Mouse (Mus musculus) neural tube, embryonic 11.5 days (tissue): ENCODE results near the gene Gria2. TPM values are rescaled to one million over a fixed set of nuclear protein-coding genes. Genes with fewer than 3 reads are reported as not detected.
A peak's percentile ranks its signal among the peaks of the same experiment; 100 is the strongest.

Experiments
- ATAC-seq: fragments of 200-750 bp; cut with Nextera tagmentation; 2 replicates; pipeline ENCODE4 v1.8.0; 2017; ENCODE audit warnings: moderate number of reproducible peaks, mild to moderate bottlenecking, moderate TSS enrichment, moderate library complexity; ENCODE audit not compliant: insufficient read depth, low FRiP score, low TSS enrichment
- DNase-seq: peaks from one replicate; pipeline ENCODE4 v3.0.0-alpha.2; 2015; ENCODE audit warnings: low spot score
- H3K27ac ChIP-seq: fragments of 300-500 bp; sonication (generic); 2 replicates; pipeline ENCODE4 v1.5.1; 2014; ENCODE audit warnings: low read depth, mild to moderate bottlenecking, low read length
- H3K27me3 ChIP-seq: fragments of 300-500 bp; sonication (generic); 2 replicates; pipeline ENCODE4 v1.6.1; 2014; ENCODE audit warnings: mild to moderate bottlenecking, low read length, mixed read lengths; ENCODE audit not compliant: control insufficient read depth, insufficient read depth
- H3K36me3 ChIP-seq: fragments of 300-500 bp; sonication (generic); 2 replicates; pipeline ENCODE4 v1.6.1; 2014; ENCODE audit warnings: mild to moderate bottlenecking, low read length, moderate library complexity, mixed read lengths; ENCODE audit not compliant: control insufficient read depth, insufficient read depth
- H3K4me1 ChIP-seq: fragments of 300-500 bp; sonication (generic); 2 replicates; pipeline ENCODE4 v1.6.1; 2014; ENCODE audit warnings: low read length, mixed read lengths; ENCODE audit not compliant: control insufficient read depth, insufficient read depth
- H3K4me2 ChIP-seq: fragments of 300-500 bp; sonication (generic); 2 replicates; pipeline ENCODE4 v1.6.1; 2014; ENCODE audit warnings: low read depth, mild to moderate bottlenecking, moderate library complexity
- H3K4me3 ChIP-seq: fragments of 300-500 bp; sonication (generic); 2 replicates; pipeline ENCODE4 v1.5.1; 2014; ENCODE audit warnings: low read depth, low read length
- H3K9ac ChIP-seq: fragments of 300-500 bp; sonication (generic); 2 replicates; pipeline ENCODE4 v1.6.1; 2014; ENCODE audit warnings: mild to moderate bottlenecking, low read length
- H3K9me3 ChIP-seq: fragments of 300-500 bp; sonication (generic); 2 replicates; pipeline ENCODE4 v1.6.1; 2016; ENCODE audit warnings: low read length; ENCODE audit not compliant: control insufficient read depth
- WGBS: fragments of 180-500 bp; shearing (Covaris S2); extraction: QIAGEN DNeasy Blood & Tissue Kit; methylation state at CpG from one replicate; pipeline ENCODE4 v1.1.7; 2014; 5-methylcytosine and 5-hydroxymethylcytosine counted together
- polyA plus RNA-seq: library from polyadenylated mRNA; unstranded; fragments of >200 nt; fragmentation: Nextera tagmentation; extraction: Ambion mirVana; gene quantifications from 2 replicates; pipeline ENCODE4 v1.2.1, GENCODE M21; 2014

The Gria2 gene
- polyA plus RNA-seq, 1 experiment from 2014 or later: 19.1 TPM

- H3K27ac ChIP-seq: no peak overlapping the region
- 7% methylated on average over 1 of the region's 1 CpGs for WGBS
- no peaks in the 10 kb centered on the region for H3K9me3 ChIP-seq
- H3K4me2 ChIP-seq: no peak overlapping the region
- no peak overlapping the region for H3K4me3 ChIP-seq
- ATAC-seq (no peak), DNase-seq (peak; percentile 17)
- H3K27me3 ChIP-seq: no peaks in the 10 kb centered on the region
- no peaks in the 10 kb centered on the region for H3K4me1 ChIP-seq
- H3K9ac ChIP-seq: no peak overlapping the region
- no peaks in the 10 kb centered on the region for H3K36me3 ChIP-seq
Measured at GRCm38 (mm10) chr3:80805327-80805726, 2.7 kb upstream of the Gria2 start.

DNA sequence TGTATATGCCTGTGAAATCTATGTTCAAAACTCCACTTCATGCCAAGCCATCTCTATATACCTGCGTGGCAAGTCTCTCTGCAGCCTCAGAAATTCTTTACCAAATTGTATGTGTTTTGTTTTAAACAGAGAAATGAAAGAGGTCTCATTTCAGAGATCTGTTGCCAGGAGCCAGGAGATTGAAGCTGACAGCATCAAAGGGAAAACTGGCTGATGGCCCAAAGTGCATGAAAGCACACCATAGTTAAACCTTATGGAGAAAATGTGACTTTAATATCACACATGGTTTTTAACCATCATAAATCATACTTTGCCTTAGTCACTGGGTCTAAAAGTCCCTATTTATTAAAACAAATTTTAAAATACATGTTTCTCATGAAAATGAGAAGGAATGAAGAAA lies 1.2 kb upstream of the Gria2 start:
- no peak overlapping the region for H3K4me2 ChIP-seq
- H3K27ac ChIP-seq: no peak overlapping the region
- H3K9ac ChIP-seq: no peak overlapping the region
- no peaks in the 10 kb centered on the region for H3K36me3 ChIP-seq
- DNase-seq (no peak), ATAC-seq (no peak)
- no peaks in the 10 kb centered on the region for H3K9me3 ChIP-seq
- 73% methylated on average over 1 of the region's 1 CpGs for WGBS
- H3K4me3 ChIP-seq: no peak overlapping the region
- no peaks in the 10 kb centered on the region for H3K27me3 ChIP-seq
- H3K4me1 ChIP-seq: peaks cover 2% of the 10 kb centered on the region; the same call in 1 of the 2 replicates

- H3K4me2 ChIP-seq: peak overlapping the region; percentile 67
- DNase-seq (no peak), ATAC-seq (no peak)
- no peaks in the 10 kb centered on the region for H3K27me3 ChIP-seq
- no peaks in the 10 kb centered on the region for H3K36me3 ChIP-seq
- no peak overlapping the region; the same call in 1 of the 2 replicates for H3K27ac ChIP-seq
- H3K4me3 ChIP-seq: peak overlapping the region; percentile 43
- H3K4me1 ChIP-seq: peaks cover 2% of the 10 kb centered on the region; the same call in 1 of the 2 replicates
- 60% methylated on average over 8 of the region's 8 CpGs for WGBS
- H3K9ac ChIP-seq: peak overlapping the region; percentile 50
- H3K9me3 ChIP-seq: no peaks in the 10 kb centered on the region
Measured at GRCm38 (mm10) chr3:80803211-80803610, 576 bp upstream of the Gria2 start.

DNA sequence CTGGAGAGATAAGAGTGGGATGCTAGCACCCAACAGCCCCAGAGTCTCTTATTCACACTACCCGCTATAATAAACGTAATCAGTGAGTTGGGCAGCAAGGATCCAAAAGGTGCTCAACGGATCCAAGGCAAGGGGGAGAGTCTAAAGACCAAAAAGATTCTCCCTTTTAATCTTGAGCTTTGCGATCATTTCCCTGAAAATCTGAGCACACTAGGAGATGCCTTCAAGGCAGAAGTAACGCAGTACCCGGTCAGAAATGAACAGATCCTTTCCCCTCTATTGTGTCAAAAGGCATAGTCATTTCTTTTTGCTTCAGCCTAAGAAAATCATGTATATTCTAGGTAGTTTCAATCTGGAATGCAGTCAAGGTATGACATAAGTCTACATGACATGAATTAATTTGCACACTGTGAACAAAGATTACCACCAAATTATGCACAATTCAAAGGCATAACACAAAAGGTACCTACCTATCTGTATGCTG lies 766 bp downstream of the Gria2 start:
- H3K9ac ChIP-seq: peak overlapping the region; percentile 50
- H3K4me1 ChIP-seq: peaks cover 2% of the 10 kb centered on the region; the same call in 1 of the 2 replicates
- H3K27me3 ChIP-seq: no peaks in the 10 kb centered on the region
- 19% methylated on average over 6 of the region's 6 CpGs for WGBS
- H3K9me3 ChIP-seq: no peaks in the 10 kb centered on the region
- ATAC-seq (no peak), DNase-seq (no peak)
- peak overlapping the region; percentile 43 for H3K4me3 ChIP-seq
- no peaks in the 10 kb centered on the region for H3K36me3 ChIP-seq
- no peak overlapping the region for H3K27ac ChIP-seq
- peak overlapping the region; percentile 67 for H3K4me2 ChIP-seq

DNA sequence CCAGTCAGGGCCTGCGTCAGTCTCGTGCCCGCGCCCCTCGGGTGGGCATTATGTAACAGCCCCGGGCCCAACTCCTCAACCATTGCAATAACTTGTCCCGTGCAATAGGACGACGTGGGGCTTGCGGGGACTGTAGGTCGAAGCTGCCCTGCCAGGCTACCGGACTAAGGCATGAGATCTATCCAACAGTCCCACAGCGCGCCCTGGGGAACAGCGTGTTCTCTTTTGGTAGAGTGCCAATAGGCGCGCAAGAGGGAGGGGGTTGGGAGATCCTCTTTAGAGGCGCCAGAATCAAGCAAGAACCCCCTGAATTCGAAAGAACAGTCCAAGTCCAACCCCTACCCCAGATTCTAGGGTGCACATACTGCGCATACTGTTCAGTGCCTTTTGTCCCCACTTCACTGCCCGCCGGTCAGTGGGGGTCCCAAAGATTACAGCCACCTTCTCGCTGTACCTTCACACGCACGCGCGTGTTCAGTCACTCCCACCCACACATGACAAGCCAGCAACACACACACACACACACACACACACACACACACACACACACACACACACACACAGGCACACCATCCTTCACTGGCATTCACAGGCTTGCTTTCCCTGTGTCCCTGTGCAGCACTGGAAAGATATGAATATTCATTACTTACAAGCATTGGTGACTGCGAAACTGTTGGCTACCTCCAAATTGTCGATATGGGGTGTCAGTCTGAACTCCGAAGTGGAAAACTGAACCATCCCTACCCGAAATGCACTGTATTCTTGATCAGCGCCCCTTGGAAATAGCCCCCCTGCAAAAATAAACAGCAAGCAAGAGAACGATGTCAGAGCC lies 1.4 kb downstream of the Gria2 start:
- peak overlapping the region; percentile 67 for H3K4me2 ChIP-seq
- H3K9me3 ChIP-seq: no peaks in the 10 kb centered on the region
- H3K4me1 ChIP-seq: peaks cover 2% of the 10 kb centered on the region; the same call in 1 of the 2 replicates
- H3K9ac ChIP-seq: peak overlapping the region; percentile 59
- H3K4me3 ChIP-seq: peak overlapping the region; percentile 43
- H3K36me3 ChIP-seq: no peaks in the 10 kb centered on the region
- DNase-seq: peak; percentile 70
- no peaks in the 10 kb centered on the region for H3K27me3 ChIP-seq
- 6% methylated on average over 33 of the region's 33 CpGs for WGBS
- H3K27ac ChIP-seq: peak overlapping the region; percentile 24; the same call in 1 of the 2 replicates
- ATAC-seq: peak; percentile 58

DNA sequence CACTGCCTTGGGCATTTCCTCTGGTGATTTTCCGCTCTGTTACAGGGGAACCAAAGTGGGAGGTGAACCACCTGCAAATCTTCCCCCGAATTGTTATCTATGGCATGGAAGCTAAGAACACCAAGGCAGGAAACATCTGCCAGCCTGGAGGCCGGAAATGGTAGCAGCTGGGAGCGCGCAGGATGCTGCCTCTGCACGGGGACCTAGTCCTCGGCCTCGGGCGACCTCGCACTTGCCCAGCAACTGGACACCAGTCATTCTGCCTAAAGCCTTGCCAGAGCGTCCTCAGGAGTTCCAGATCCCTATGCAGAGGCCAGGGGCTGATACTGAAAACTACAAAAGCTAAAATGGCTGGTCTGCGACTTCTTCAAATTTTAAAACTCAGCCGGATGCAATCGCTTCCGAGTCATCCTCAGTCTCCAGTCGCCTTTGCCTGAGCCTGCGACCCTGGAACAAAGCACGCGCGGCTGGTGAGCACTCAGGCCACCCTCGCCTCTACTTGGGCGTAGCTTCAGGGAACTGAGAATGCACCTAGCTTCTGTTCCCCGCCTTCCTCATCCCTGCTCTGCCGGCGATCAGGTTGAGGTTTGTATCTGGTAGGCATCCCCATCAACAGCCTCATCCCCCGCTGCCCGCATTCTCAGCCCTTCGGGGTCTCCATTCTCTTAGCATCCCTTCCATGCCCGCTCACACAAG lies 2.2 kb downstream of the Gria2 start:
- ATAC-seq (peak; percentile 35), DNase-seq (no peak)
- Histone ChIP-seq H3K4me2 (peak overlapping the region; percentile 67), H3K9me3 (no peaks in the 10 kb centered on the region), H3K4me1 (peaks cover 2% of the 10 kb centered on the region; the same call in 1 of the 2 replicates), H3K4me3 (peak overlapping the region; percentile 43), H3K27ac (peak overlapping the region; percentile 24; the same call in 1 of the 2 replicates), H3K36me3 (no peaks in the 10 kb centered on the region), H3K9ac (peak overlapping the region; percentile 59), H3K27me3 (no peaks in the 10 kb centered on the region)
- 4% methylated on average over 29 of the region's 29 CpGs for WGBS

GRCm38 (mm10) chr3:80797935-80798334 lies 4.7 kb downstream of the Gria2 start:
- Histone ChIP-seq H3K4me2 (no peak overlapping the region), H3K9me3 (no peaks in the 10 kb centered on the region), H3K27me3 (no peaks in the 10 kb centered on the region), H3K4me3 (no peak overlapping the region), H3K27ac (no peak overlapping the region), H3K9ac (no peak overlapping the region), H3K36me3 (no peaks in the 10 kb centered on the region), H3K4me1 (peaks cover 2% of the 10 kb centered on the region; the same call in 1 of the 2 replicates)
- ATAC-seq (no peak), DNase-seq (no peak)
- WGBS: 85% methylated on average over 1 of the region's 1 CpGs

GRCm38 (mm10) chr3:80796764-80797163 lies 5.9 kb downstream of the Gria2 start:
- H3K4me2 ChIP-seq: no peak overlapping the region
- H3K27me3 ChIP-seq: no peaks in the 10 kb centered on the region
- ATAC-seq (no peak), DNase-seq (no peak)
- H3K36me3 ChIP-seq: no peaks in the 10 kb centered on the region
- peaks cover 2% of the 10 kb centered on the region; the same call in 1 of the 2 replicates for H3K4me1 ChIP-seq
- no peak overlapping the region for H3K9ac ChIP-seq
- H3K27ac ChIP-seq: no peak overlapping the region
- H3K4me3 ChIP-seq: no peak overlapping the region
- H3K9me3 ChIP-seq: no peaks in the 10 kb centered on the region
